25 mouse cellular contexts compared by ENCODE assay signal in genomic region chr4:83305099-83305498, GRCm38 (mm10). TPM values are rescaled to one million over a fixed set of nuclear protein-coding genes. Genes with fewer than 3 reads are reported as not detected.
DNase-seq lines count a peak whose midpoint lies in the region; ATAC-seq and TF ChIP-seq lines count a peak whose summit lies in the region.
"Had no signal": no experiment of that assay in that cellular context is flagged by ENCODE, and none has a peak within 500 bp of the region (broad histone marks: within the 10 kb centered on the region; RNA-seq: fewer than 3 reads in every experiment).

No protein-coding gene starts in this region.

- no peak for TF ChIP-seq POLR2A in myocyte (IDR thresholded peaks at IDR 0.05; ENCODE audit: insufficient read length, low read depth)
- TF ChIP-seq POLR2A in thymus, adult 2 months (IDR thresholded peaks at IDR 0.05; ENCODE audit: control insufficient read depth, extremely low read depth, insufficient read depth, low read length, poor library complexity), result no peak

- peaks cover 2% of the 10 kb centered on the region; the same call in 1 of the 2 replicates for H3K36me3 ChIP-seq in ES-E14 (ENCODE audit: control insufficient read depth, insufficient read depth, low read length, poor library complexity, severe bottlenecking)
- H3K36me3 ChIP-seq in myocyte (ENCODE audit: control insufficient read depth, insufficient read depth), result no peaks in the 10 kb centered on the region
- no peaks in the 10 kb centered on the region for H3K36me3 ChIP-seq in forebrain, embryonic 13.5 days (ENCODE audit: poor library complexity, severe bottlenecking)
- H3K36me3 ChIP-seq in intestine, postnatal 0 days (ENCODE audit: control insufficient read depth, insufficient read depth), result no peaks in the 10 kb centered on the region
- H3K36me3 ChIP-seq in thymus, adult 2 months (ENCODE audit: control insufficient read depth, insufficient read depth, low read length), result no peaks in the 10 kb centered on the region
- H3K36me3 ChIP-seq in midbrain, postnatal 0 days (ENCODE audit: insufficient read depth, low read length), result no peaks in the 10 kb centered on the region
- H3K36me3 ChIP-seq: G1E had no signal

- WGBS in forebrain, embryonic 13.5 days, result 82% methylated on average over 2 of the region's 2 CpGs
- WGBS in intestine, postnatal 0 days, result 89% methylated on average over 2 of the region's 2 CpGs
- 95% methylated on average over 2 of the region's 2 CpGs for WGBS in thymus, adult 2 months
- 77% methylated on average over 2 of the region's 2 CpGs for WGBS in midbrain, postnatal 0 days

- no peak overlapping the region for H3ac ChIP-seq in myocyte (ENCODE audit: control insufficient read depth, insufficient read length)

- peak; percentile 59 for DNase-seq in 3T3-L1 (ENCODE audit: low read depth, low spot score)
- no peak for DNase-seq in ES-E14 (ENCODE audit: low read depth, low spot score)
- DNase-seq in NIH3T3 (ENCODE audit: low read depth), result peak; percentile 56
- DNase-seq in thymus, adult 2 months, result no peak
- DNase-seq in midbrain, postnatal 0 days (ENCODE audit: low spot score), result no peak
- DNase-seq: adrenal gland, adult 2 months; adrenal gland, adult 8-10 months; adrenal gland, postnatal 10 days; adrenal gland, postnatal 14 days; adrenal gland, postnatal 25 days; adrenal gland, postnatal 36 days; B cell, adult 2 months; cerebellum, adult 11 months; cerebellum, adult 11-12 months; cerebellum, adult 18-20 months; cerebellum, adult 2 months; cerebellum, adult 8-10 months had no signal

- no peak overlapping the region for H3K4me3 ChIP-seq in ES-E14 (ENCODE audit: insufficient read depth in 1 of 2, low read depth in 1 of 2, low read length in 2 of 2, poor library complexity in 1 of 2, severe bottlenecking in 1 of 2)
- H3K4me3 ChIP-seq in myocyte, result no peak overlapping the region
- no peak overlapping the region for H3K4me3 ChIP-seq in forebrain, embryonic 13.5 days
- no peak overlapping the region for H3K4me3 ChIP-seq in intestine, postnatal 0 days (ENCODE audit: low read depth, low read length)
- no peak overlapping the region for H3K4me3 ChIP-seq in thymus, adult 2 months (ENCODE audit: control insufficient read depth, insufficient read depth, low read length)
- no peak overlapping the region for H3K4me3 ChIP-seq in midbrain, postnatal 0 days (ENCODE audit: low read depth, low read length)

- H3K27ac ChIP-seq in ES-E14 (ENCODE audit: insufficient read depth, low read depth, low read length, poor library complexity, severe bottlenecking), result no peak overlapping the region
- H3K27ac ChIP-seq in forebrain, embryonic 13.5 days, result no peak overlapping the region
- no peak overlapping the region for H3K27ac ChIP-seq in intestine, postnatal 0 days (ENCODE audit: low read depth, low read length)
- H3K27ac ChIP-seq in thymus, adult 2 months (ENCODE audit: control insufficient read depth, insufficient read depth, low read length), result no peak overlapping the region
- H3K27ac ChIP-seq in midbrain, postnatal 0 days (ENCODE audit: low read depth, low read length), result no peak overlapping the region

- no peak for ATAC-seq in forebrain, embryonic 13.5 days
- ATAC-seq in intestine, postnatal 0 days, result no peak
- no peak for ATAC-seq in midbrain, postnatal 0 days (ENCODE audit: low FRiP score)
- ATAC-seq: activated CD4-positive, CD25-positive, alpha-beta regulatory T cell, adult 4 months; CD4-positive, CD25-positive, alpha-beta regulatory T cell, adult 4 months; Patski had no signal

- in situ Hi-C loops in ES-E14 (cut with MboI; ENCODE audit: low sequenced_read_pairs in 2 of 2, unreplicated experiment in 2 of 2), result no loop called here

- peaks cover 16 to 19% of the 10 kb centered on the region in 2 experiments for H3K4me1 ChIP-seq in ES-E14 (ENCODE audit: control insufficient read depth in 2 of 2, insufficient read depth in 2 of 2, low read length in 2 of 2, poor library complexity in 1 of 2)
- H3K4me1 ChIP-seq in forebrain, embryonic 13.5 days, result 0 out of 2 replicates have a peak, but pooled peaks cover 13% of the 10 kb centered on the region
- no peaks in the 10 kb centered on the region; the same call in 1 of the 2 replicates for H3K4me1 ChIP-seq in intestine, postnatal 0 days (replicated peaks; ENCODE audit: control insufficient read depth, insufficient read depth, low read length)
- H3K4me1 ChIP-seq in thymus, adult 2 months (replicated peaks; ENCODE audit: control insufficient read depth, insufficient read depth, low read length), result no peaks in the 10 kb centered on the region
- H3K4me1 ChIP-seq in midbrain, postnatal 0 days (ENCODE audit: insufficient read depth, low read length), result no peaks in the 10 kb centered on the region

- peak overlapping the region; percentile 56 for H3K4me2 ChIP-seq in myocyte (ENCODE audit: low read depth)
- H3K4me2 ChIP-seq in forebrain, embryonic 13.5 days, result no peak overlapping the region
- H3K4me2 ChIP-seq in intestine, postnatal 0 days (replicated peaks; ENCODE audit: low read depth), result no peak overlapping the region
- no peak overlapping the region for H3K4me2 ChIP-seq in midbrain, postnatal 0 days (ENCODE audit: low read depth, low read length, poor library complexity, severe bottlenecking)

- no peaks in the 10 kb centered on the region for H3K27me3 ChIP-seq in myocyte (ENCODE audit: control insufficient read depth, insufficient read depth, insufficient read length)
- H3K27me3 ChIP-seq in forebrain, embryonic 13.5 days, result no peaks in the 10 kb centered on the region
- no peaks in the 10 kb centered on the region for H3K27me3 ChIP-seq in intestine, postnatal 0 days (replicated peaks; ENCODE audit: control insufficient read depth, insufficient read depth, low read length)
- H3K27me3 ChIP-seq in thymus, adult 2 months (ENCODE audit: control insufficient read depth, insufficient read depth, low read length), result no peaks in the 10 kb centered on the region
- no peaks in the 10 kb centered on the region for H3K27me3 ChIP-seq in midbrain, postnatal 0 days (ENCODE audit: insufficient read depth, low read length)
- H3K27me3 ChIP-seq: CH12.LX, Patski had no signal

- H3K9ac ChIP-seq in ES-E14 (ENCODE audit: insufficient read depth, low read depth, low read length, poor library complexity, severe bottlenecking), result no peak overlapping the region
- H3K9ac ChIP-seq in forebrain, embryonic 13.5 days, result no peak overlapping the region
- H3K9ac ChIP-seq in intestine, postnatal 0 days (ENCODE audit: low read depth, low read length), result no peak overlapping the region
- no peak overlapping the region for H3K9ac ChIP-seq in midbrain, postnatal 0 days (replicated peaks; ENCODE audit: low read length, poor library complexity, severe bottlenecking)

- peaks cover 69% of the 10 kb centered on the region for H3K79me2 ChIP-seq in myocyte (ENCODE audit: control insufficient read depth, insufficient read depth)

- no peak for TF ChIP-seq CTCF in intestine, postnatal 0 days (IDR thresholded peaks at IDR 0.05; ENCODE audit: low read depth)
- no peak for TF ChIP-seq CTCF in thymus, adult 2 months (IDR thresholded peaks at IDR 0.05; ENCODE audit: borderline replicate concordance, control insufficient read depth, extremely low read depth, insufficient read depth, low read length, poor library complexity)
- TF ChIP-seq CTCF in midbrain, postnatal 0 days (IDR thresholded peaks at IDR 0.05), result no peak

- H3K9me3 ChIP-seq in ES-E14 (ENCODE audit: control insufficient read depth, insufficient read depth, low read depth, low read length), result no peaks in the 10 kb centered on the region
- H3K9me3 ChIP-seq in forebrain, embryonic 13.5 days (replicated peaks), result no peaks in the 10 kb centered on the region
- no peaks in the 10 kb centered on the region for H3K9me3 ChIP-seq in intestine, postnatal 0 days (ENCODE audit: control insufficient read depth)
- no peaks in the 10 kb centered on the region for H3K9me3 ChIP-seq in midbrain, postnatal 0 days (ENCODE audit: low read length)

TF ChIP-seq in ES-E14, 5 proteins besides CTCF, POLR2A, EP300 and RAD21:
- TF ChIP-seq ZC3H11A (IDR thresholded peaks at IDR 0.05; ENCODE audit: borderline replicate concordance, low read depth, low read length) (no peak), ZNF384 (IDR thresholded peaks at IDR 0.05; ENCODE audit: low read depth, low read length) (peak; percentile 41; the same call in 1 of the 2 replicates), CHD2 (IDR thresholded peaks at IDR 0.05; ENCODE audit: low read depth, low read length) (no peak), MAFK (IDR thresholded peaks at IDR 0.05; ENCODE audit: insufficient read depth, low read depth, low read length) (no peak), HCFC1 (IDR thresholded peaks at IDR 0.05; ENCODE audit: borderline replicate concordance, insufficient read depth, low read length) (no peak)

TF ChIP-seq in myocyte, 11 proteins besides CTCF, POLR2A, EP300 and RAD21:
- TF ChIP-seq CEBPB (IDR thresholded peaks at IDR 0.05; ENCODE audit: insufficient read depth, poor library complexity, severe bottlenecking), result no peak
- no peak for TF ChIP-seq E2F4 (IDR thresholded peaks at IDR 0.05; ENCODE audit: insufficient read depth)
- TF ChIP-seq TCF12 (IDR thresholded peaks at IDR 0.05; ENCODE audit: insufficient read depth, poor library complexity, severe bottlenecking), result no peak
- TF ChIP-seq REST (IDR thresholded peaks at IDR 0.05; ENCODE audit: insufficient read depth, insufficient read length), result no peak
- no peak for TF ChIP-seq MYOD1 (IDR thresholded peaks at IDR 0.05; ENCODE audit: control insufficient read depth in 1 of 3, insufficient read length in 2 of 3, low read depth in 2 of 3)
- TF ChIP-seq USF1 (IDR thresholded peaks at IDR 0.05; ENCODE audit: low read depth), result no peak
- TF ChIP-seq MYOG (IDR thresholded peaks at IDR 0.05; ENCODE audit: control insufficient read depth in 1 of 3, insufficient read depth in 1 of 3, insufficient read length in 2 of 3, low read depth in 2 of 3), result no peak
- no peak for TF ChIP-seq MAX (IDR thresholded peaks at IDR 0.05; ENCODE audit: low read depth)
- TF ChIP-seq POLR2AphosphoS2 (IDR thresholded peaks at IDR 0.05; ENCODE audit: insufficient read length, low read depth), result no peak
TF ChIP-seq in myocyte: peak in this region for 0.

RNA-seq across cellular contexts. Expression of gene Ttc39b, which starts 19.0 kb away (rescaled TPM):
- total RNA-seq in ES-E14 (2012; rRNA removed), result 65.6 and 76.2 TPM in 2 replicates
- polyA plus RNA-seq in myocyte (2012; fragmentation: generic; extraction: Trizol), result 19.3 TPM
- 9.9 and 12.8 TPM in 2 replicates for polyA plus RNA-seq in forebrain, embryonic 13.5 days (2015; fragmentation: Nextera tagmentation; extraction: Ambion mirVana)
- polyA plus RNA-seq in intestine, postnatal 0 days (2015; fragmentation: Nextera tagmentation; extraction: Ambion mirVana), result 2.7 and 2.9 TPM in 2 replicates
- polyA plus RNA-seq in thymus, adult 2 months (2012; rRNA removed), result 1.7 and 2.5 TPM in 2 replicates
- 14.7 and 16.4 TPM in 2 replicates for total RNA-seq in midbrain, postnatal 0 days (2014; rRNA removed)
- 4.9 and 5.7 TPM in 2 replicates for polyA plus RNA-seq in midbrain, postnatal 0 days (2015; fragmentation: Nextera tagmentation; extraction: Ambion mirVana)
- polyA plus RNA-seq: G1E had no signal

Comparison
In these comparisons a context has a peak if more than half of its experiments do, and no peak if none do; other contexts are left out.
1. DNase-seq: peak in 3T3-L1 (single experiment) and NIH3T3 (single experiment); none in ES-E14 (single experiment), thymus, adult 2 months (single experiment) and midbrain, postnatal 0 days (single experiment).